Mouse (Mus musculus): ENCODE results near the gene Maml3.

DNA sequence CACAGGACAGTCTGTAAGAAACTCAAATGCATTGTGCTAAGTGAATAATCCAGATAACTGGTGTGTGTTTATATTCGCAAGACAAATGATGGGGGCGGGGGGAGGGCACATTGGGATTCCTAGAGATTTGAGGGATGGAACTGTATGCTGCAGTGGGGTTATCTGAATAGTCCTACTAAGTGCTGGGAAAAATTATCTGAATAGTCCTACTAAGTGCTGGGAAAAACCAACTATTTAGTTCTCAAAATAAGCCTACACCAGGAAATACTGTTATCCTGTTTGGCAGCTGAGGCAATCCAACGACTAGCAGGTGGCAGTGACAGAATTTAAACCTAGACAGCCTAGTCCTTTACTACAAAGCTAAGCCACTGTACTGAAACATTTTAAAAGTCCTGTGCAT lies 62.2 kb downstream of the Maml3 start:
- TF ChIP-seq CTCF (IDR thresholded peaks at IDR 0.05; ENCODE audit: insufficient read depth, low read depth, low read length) (no peak), POLR2A (IDR thresholded peaks at IDR 0.05; ENCODE audit: insufficient read depth, low read depth, low read length) (no peak)

Measured in olfactory bulb, adult 2 months (tissue).